Mouse (Mus musculus) MEL (cell line): ENCODE data around the gene Palb2. TPM values are rescaled to one million over a fixed set of nuclear protein-coding genes. Genes with fewer than 3 reads are reported as not detected.

Source experiments
- DNase-seq: peaks from one replicate; pipeline ENCODE4 v3.0.0; 2011; ENCODE audit warnings: low read depth, low spot score
- H3K27ac ChIP-seq: 2 replicates; pipeline ENCODE4 v1.5.1; 2012; ENCODE audit warnings: low read depth, mild to moderate bottlenecking, control low read depth, low read length, moderate library complexity; ENCODE audit not compliant: control insufficient read depth
- H3K27me3 ChIP-seq, 2 experiments: fragments of 150-350 bp in 1 of 2; sonication (generic) in 1 of 2; 2 replicates each; pipeline ENCODE4 v1.6.1; 2012; ENCODE audit warnings: low read length in 2 of 2, mild to moderate bottlenecking in 2 of 2, improper control_type of control experiment in 1 of 2, moderate library complexity in 1 of 2; ENCODE audit not compliant: insufficient read depth in 2 of 2, control insufficient read depth in 1 of 2
- H3K36me3 ChIP-seq, 2 experiments: 2 replicates each; pipeline ENCODE4 v1.6.1; 2012 to 2014; ENCODE audit warnings: low read length in 2 of 2, improper control_type of control experiment in 1 of 2, inconsistent platforms in 1 of 2, mild to moderate bottlenecking in 1 of 2; ENCODE audit not compliant: insufficient read depth in 2 of 2, control insufficient read depth in 1 of 2
- H3K4me1 ChIP-seq, 2 experiments: fragments of 150-350 bp in 1 of 2; sonication (generic) in 1 of 2; 2 replicates each; pipeline ENCODE4 v1.6.1; 2012; ENCODE audit warnings: low read length in 2 of 2, improper control_type of control experiment in 1 of 2, mild to moderate bottlenecking in 1 of 2; ENCODE audit not compliant: insufficient read depth in 2 of 2, control insufficient read depth in 1 of 2
- H3K4me3 ChIP-seq, 2 experiments: fragments of 150-350 bp in 1 of 2; sonication (generic) in 1 of 2; 2 replicates each; pipeline ENCODE4 v1.5.1; 2012; ENCODE audit warnings: low read depth in 2 of 2, low read length in 2 of 2, mild to moderate bottlenecking in 2 of 2, moderate library complexity in 2 of 2, control low read depth in 1 of 2, improper control_type of control experiment in 1 of 2; ENCODE audit not compliant: control insufficient read depth in 1 of 2, insufficient read depth in 1 of 2
- H3K79me2 ChIP-seq: 2 replicates; pipeline ENCODE4 v1.6.1; 2012; ENCODE audit warnings: mild to moderate bottlenecking, low read length, moderate library complexity; ENCODE audit not compliant: control insufficient read depth, poor library complexity, insufficient read depth
- H3K9ac ChIP-seq: 2 replicates; pipeline ENCODE4 v1.6.1; 2012; ENCODE audit warnings: low read depth, mild to moderate bottlenecking, control low read depth, low read length, moderate library complexity; ENCODE audit not compliant: control insufficient read depth, poor library complexity, severe bottlenecking
- H3K9me3 ChIP-seq: fragments of 150-350 bp; sonication (generic); replicated peaks from 2 replicates; pipeline ENCODE4 v1.6.1; 2012; ENCODE audit warnings: mild to moderate bottlenecking, low read length, improper control_type of control experiment, moderate library complexity; ENCODE audit not compliant: insufficient read depth
- CHD2 ChIP-seq: IDR thresholded peaks from 2 replicates; pipeline ENCODE4 v1.6.1; 2011; ENCODE audit warnings: low read length, improper control_type of control experiment
- CTCF ChIP-seq, 3 experiments: IDR thresholded peaks in 2 of 3; conservative IDR thresholded peaks in 1 of 3; 2 replicates each; pipeline ENCODE4 v1.5.1; 2011 to 2012; ENCODE audit warnings: low read length in 3 of 3, low read depth in 2 of 3, mild to moderate bottlenecking in 2 of 3, improper control_type of control experiment in 1 of 3, inconsistent platforms in 1 of 3, mixed read lengths in 1 of 3, moderate library complexity in 1 of 3; ENCODE audit not compliant: control insufficient read depth in 1 of 3, insufficient read depth in 1 of 3, poor library complexity in 1 of 3, severe bottlenecking in 1 of 3
- E2F4 ChIP-seq: IDR thresholded peaks from 2 replicates; pipeline ENCODE4 v1.6.1; 2011; ENCODE audit warnings: low read depth, low read length, improper control_type of control experiment, borderline replicate concordance
- EP300 ChIP-seq, 2 experiments: IDR thresholded peaks; 2 replicates each; pipeline ENCODE4 v1.6.1; 2011; ENCODE audit warnings: improper control_type of control experiment in 2 of 2, low read length in 2 of 2, low read depth in 1 of 2, mild to moderate bottlenecking in 1 of 2
- ETS1 ChIP-seq: IDR thresholded peaks from 2 replicates; pipeline ENCODE4 v1.6.1; 2012; ENCODE audit warnings: low read depth, mild to moderate bottlenecking, inconsistent platforms, low read length, improper control_type of control experiment, moderate library complexity
- GATA1 ChIP-seq: IDR thresholded peaks from 2 replicates; pipeline ENCODE4 v1.6.1; 2011; ENCODE audit warnings: low read depth, low read length, improper control_type of control experiment
- HCFC1 ChIP-seq: IDR thresholded peaks from 2 replicates; pipeline ENCODE4 v1.6.1; 2012; ENCODE audit warnings: low read depth, mild to moderate bottlenecking, inconsistent platforms, low read length, improper control_type of control experiment, moderate library complexity
- JUND ChIP-seq: IDR thresholded peaks from 2 replicates; pipeline ENCODE4 v1.6.1; 2011; ENCODE audit warnings: low read depth, mild to moderate bottlenecking, improper control_type of control experiment, low read length
- KAT2A ChIP-seq: conservative IDR thresholded peaks from 2 replicates; pipeline ENCODE4 v1.6.1; 2012; ENCODE audit warnings: low read depth, low read length, improper control_type of control experiment, inconsistent platforms
- MAFK ChIP-seq: IDR thresholded peaks from 2 replicates; pipeline ENCODE4 v1.6.1; 2011; ENCODE audit warnings: low read depth, mild to moderate bottlenecking, low read length, improper control_type of control experiment, borderline replicate concordance
- MYB ChIP-seq: IDR thresholded peaks from 2 replicates; pipeline ENCODE4 v1.6.1; 2011; ENCODE audit warnings: mild to moderate bottlenecking, low read depth, low read length, improper control_type of control experiment
- NELFE ChIP-seq: IDR thresholded peaks from 2 replicates; pipeline ENCODE4 v1.6.1; 2011; ENCODE audit warnings: low read depth, low read length, improper control_type of control experiment
- POLR2A ChIP-seq, 2 experiments: IDR thresholded peaks; 2 replicates each; pipeline ENCODE4 v1.6.1; 2011 to 2012; ENCODE audit warnings: low read length in 2 of 2, mild to moderate bottlenecking in 2 of 2, control low read depth in 1 of 2, improper control_type of control experiment in 1 of 2, low read depth in 1 of 2, moderate library complexity in 1 of 2; ENCODE audit not compliant: control insufficient read depth in 1 of 2, insufficient read depth in 1 of 2, poor library complexity in 1 of 2
- POLR2AphosphoS2 ChIP-seq: IDR thresholded peaks from 2 replicates; pipeline ENCODE4 v1.6.1; 2011; ENCODE audit warnings: low read length, improper control_type of control experiment
- RAD21 ChIP-seq: IDR thresholded peaks from 2 replicates; pipeline ENCODE4 v1.6.1; 2011; ENCODE audit warnings: mild to moderate bottlenecking, low read depth, low read length, improper control_type of control experiment
- RCOR1 ChIP-seq: IDR thresholded peaks from 2 replicates; pipeline ENCODE4 v1.6.1; 2012; ENCODE audit warnings: low read depth, mild to moderate bottlenecking, inconsistent platforms, low read length, improper control_type of control experiment
- SIN3A ChIP-seq: IDR thresholded peaks from 2 replicates; pipeline ENCODE4 v1.6.1; 2012; ENCODE audit warnings: low read length, improper control_type of control experiment, inconsistent platforms
- SMC3 ChIP-seq: IDR thresholded peaks from 2 replicates; pipeline ENCODE4 v1.6.1; 2011; ENCODE audit warnings: low read depth, low read length, improper control_type of control experiment
- TAL1 ChIP-seq: IDR thresholded peaks from 2 replicates; pipeline ENCODE4 v1.6.1; 2012; ENCODE audit warnings: mild to moderate bottlenecking, inconsistent platforms, low read length, moderate library complexity, mixed read lengths
- TBP ChIP-seq: IDR thresholded peaks from 2 replicates; pipeline ENCODE4 v1.8.0; 2011; ENCODE audit warnings: low read depth, low read length, improper control_type of control experiment
- TCF12 ChIP-seq: IDR thresholded peaks from 2 replicates; pipeline ENCODE4 v1.6.1; 2014; ENCODE audit warnings: low read depth, mild to moderate bottlenecking, inconsistent platforms, low read length, improper control_type of control experiment, moderate library complexity
- UBTF ChIP-seq: IDR thresholded peaks from 2 replicates; pipeline ENCODE4 v1.6.1; 2012; ENCODE audit warnings: low read depth, mild to moderate bottlenecking, inconsistent platforms, low read length, improper control_type of control experiment, moderate library complexity, borderline replicate concordance; ENCODE audit not compliant: insufficient read depth
- USF1 ChIP-seq: IDR thresholded peaks from 2 replicates; pipeline ENCODE4 v1.6.1; 2014; ENCODE audit warnings: low read depth, mild to moderate bottlenecking, inconsistent platforms, low read length, improper control_type of control experiment, moderate library complexity
- ZKSCAN1 ChIP-seq: IDR thresholded peaks from 2 replicates; pipeline ENCODE4 v1.6.1; 2012; ENCODE audit warnings: low read depth, mild to moderate bottlenecking, inconsistent platforms, low read length, improper control_type of control experiment, moderate library complexity
- polyA plus RNA-seq, 2 experiments: library from polyadenylated mRNA; stranded (reverse) in 1 of 2; unstranded in 1 of 2; fragments of >175 nt in 1 of 2; fragments of >200 nt in 1 of 2; gene quantifications; 2 replicates each; pipeline versions ENCODE4 v1.2.1 to v1.2.4; 2012; ENCODE audit warnings: low replicate concordance in 2 of 2, low read depth in 1 of 2; ENCODE audit not compliant: insufficient read length in 2 of 2, insufficient read depth in 1 of 2, missing spikeins in 1 of 2
- total RNA-seq: library from RNA; depleted of rRNA; stranded (reverse); fragments of 300-350 nt; gene quantifications from 2 replicates; pipeline ENCODE4 v1.2.3, GENCODE M21; 2012

Gene Palb2
- total and polyA plus RNA-seq, 3 experiments: 17.7 to 20.8 TPM; not detected in 1

DNA sequence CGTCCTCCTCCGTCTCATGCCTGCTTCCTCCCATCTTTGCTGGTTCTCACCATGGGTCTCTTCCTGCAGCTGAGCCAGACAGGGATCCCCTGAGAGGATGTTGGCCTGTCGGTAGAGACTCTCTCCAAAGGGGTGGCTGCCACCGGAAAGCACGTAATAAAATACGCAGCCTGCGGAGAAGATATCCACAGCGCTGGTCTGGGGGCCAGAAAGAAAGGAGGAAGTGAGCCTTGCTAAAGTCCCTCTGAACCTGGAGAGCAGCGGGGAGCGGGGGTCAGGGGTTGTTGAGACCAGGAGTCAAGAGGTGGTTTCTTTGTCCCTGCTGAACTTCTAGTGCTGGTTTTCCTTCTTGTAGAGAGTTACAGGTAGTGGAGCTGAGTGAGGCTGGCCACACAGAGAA is 38.8 kb upstream of the Palb2 start:
- H3K4me3 ChIP-seq: no peak overlapping the region
- H3K9me3 ChIP-seq: no peaks in the 10 kb centered on the region
- no peak for DNase-seq
- peaks cover 5 to 6% of the 10 kb centered on the region in 2 experiments; a peak in 3 of 4 replicates for H3K27me3 ChIP-seq
- H3K36me3 ChIP-seq: peaks cover 0 to 9% of the 10 kb centered on the region in 2 experiments; a peak in 2 of 4 replicates
- no peak overlapping the region for H3K27ac ChIP-seq
- TF ChIP-seq CHD2: no peak
- TF ChIP-seq MAFK: no peak
- no peak for TF ChIP-seq ZKSCAN1
- TF ChIP-seq TAL1: no peak
- TF ChIP-seq MYB: no peak
- no peak for TF ChIP-seq RAD21
- no peak for TF ChIP-seq TCF12
- TF ChIP-seq UBTF: no peak
- no peak for TF ChIP-seq SIN3A
- TF ChIP-seq NELFE: no peak
- TF ChIP-seq HCFC1: no peak
- H3K9ac ChIP-seq: no peak overlapping the region
- no peaks in the 10 kb centered on the region for H3K79me2 ChIP-seq
- no peaks in the 10 kb centered on the region for H3K4me1 ChIP-seq

DNA sequence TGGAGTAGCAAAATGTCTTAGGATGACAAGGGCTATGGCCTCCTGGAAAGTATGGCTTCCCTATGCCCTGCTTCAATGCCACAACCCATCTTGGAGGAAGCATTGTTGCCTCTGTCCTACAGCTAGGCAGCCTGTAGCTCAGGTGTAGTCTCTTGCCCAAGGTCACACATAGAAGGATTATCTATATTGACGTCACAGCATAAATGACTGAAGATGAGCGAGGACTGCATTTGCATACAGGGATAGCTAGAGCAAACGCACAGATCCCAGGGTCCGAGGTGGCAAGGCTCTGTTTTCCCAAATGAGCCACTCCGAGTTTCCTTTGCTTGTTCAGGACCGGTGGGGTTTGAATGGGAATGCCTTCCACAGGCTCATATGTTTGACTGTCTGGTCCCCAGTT is 37.9 kb upstream of the Palb2 start:
- H3K4me1 ChIP-seq: no peaks in the 10 kb centered on the region
- no peaks in the 10 kb centered on the region for H3K27me3 ChIP-seq
- no peaks in the 10 kb centered on the region for H3K79me2 ChIP-seq
- H3K9me3 ChIP-seq: no peaks in the 10 kb centered on the region
- peak; percentile 24 for DNase-seq
- peak; percentile 68; the same call in 1 of the 2 replicates for TF ChIP-seq POLR2AphosphoS2
- TF ChIP-seq MAFK: no peak
- no peak overlapping the region for H3K9ac ChIP-seq
- no peak overlapping the region for H3K4me3 ChIP-seq
- no peak overlapping the region for H3K27ac ChIP-seq
- H3K36me3 ChIP-seq: peaks cover 0 to 15% of the 10 kb centered on the region in 2 experiments; a peak in 2 of 4 replicates

- Histone ChIP-seq H3K4me3 (no peak overlapping the region), H3K4me1 (no peaks in the 10 kb centered on the region), H3K36me3 (peaks cover 2 to 28% of the 10 kb centered on the region in 2 experiments; a peak in 2 of 4 replicates), H3K27me3 (no peaks in the 10 kb centered on the region), H3K27ac (no peak overlapping the region), H3K9ac (no peak overlapping the region), H3K9me3 (no peaks in the 10 kb centered on the region), H3K79me2 (peaks cover 7% of the 10 kb centered on the region)
- DNase-seq: no peak
- TF ChIP-seq GATA1 (no peak), SIN3A (no peak), SMC3 (no peak), TAL1 (no peak), E2F4 (no peak), CTCF (IDR thresholded peaks at IDR 0.05 in 2 of 3, conservative IDR thresholded peaks at IDR 0.05 in 1 of 3; ENCODE audit: control insufficient read depth in 1 of 3, insufficient read depth in 1 of 3, low read depth in 2 of 3, low read length in 3 of 3, poor library complexity in 1 of 3, severe bottlenecking in 1 of 3) (no peak), HCFC1 (no peak), TBP (no peak), EP300 (IDR thresholded peaks at IDR 0.05; ENCODE audit: low read depth in 1 of 2, low read length in 2 of 2) (no peak), RCOR1 (no peak), POLR2AphosphoS2 (no peak), JUND (no peak), KAT2A (no peak), NELFE (no peak), ETS1 (no peak), USF1 (no peak), POLR2A (IDR thresholded peaks at IDR 0.05; ENCODE audit: control insufficient read depth in 1 of 2, insufficient read depth in 1 of 2, low read depth in 1 of 2, low read length in 2 of 2, poor library complexity in 1 of 2) (no peak; a peak in 1 of 4 replicates)
These were observed 34.4 kb upstream of the Palb2 start for GRCm38 (mm10) chr7:122167203-122167602.
